Mouse (Mus musculus): ENCODE data around the gene Trio.

Trio gene

DNA sequence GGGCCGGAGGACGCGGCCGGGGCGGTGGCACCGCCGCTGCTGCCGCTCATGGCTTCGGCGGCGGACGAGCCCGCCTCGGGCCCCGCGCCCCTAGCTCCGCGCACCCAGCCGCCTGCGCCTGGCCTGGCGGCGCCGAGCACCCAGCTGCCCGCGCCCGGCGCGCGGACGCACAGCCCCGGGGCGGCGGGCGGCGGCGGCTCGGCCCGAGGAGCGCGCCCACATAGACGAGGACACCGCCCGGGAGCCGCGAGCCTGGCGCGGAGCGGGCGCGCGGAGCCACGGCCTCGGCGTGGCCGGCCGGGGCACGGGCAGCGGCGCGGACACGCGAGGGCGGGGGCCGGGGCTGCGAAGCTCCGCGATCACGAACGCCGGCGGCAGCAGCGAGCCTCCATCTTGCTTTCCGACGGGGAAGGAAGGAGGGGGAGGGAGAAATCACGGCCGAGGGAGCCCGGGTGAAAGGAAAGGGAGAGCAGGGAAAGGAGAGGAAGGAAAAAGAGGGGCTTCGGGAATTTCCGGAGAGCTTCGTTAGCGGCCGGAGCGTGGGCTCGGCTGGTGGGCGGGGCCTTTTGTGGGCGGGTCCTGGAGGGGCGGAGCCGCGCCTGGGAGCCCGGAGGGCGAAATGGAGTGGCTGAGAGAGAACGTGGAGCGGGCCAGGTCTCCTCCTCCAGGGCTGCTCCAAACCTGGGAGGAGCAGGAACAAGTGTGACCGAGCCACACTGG is at the start of gene Trio:
Gene Trio, minus strand, starts transcription at position 402 of the 720 bp plus-strand sequence.
- peak; percentile 53 for DNase-seq (ENCODE audit: low read depth)

GRCm38 (mm10) chr15:28074416-28074970 is 48.8 kb upstream of the Trio start:
- no peak for DNase-seq (ENCODE audit: low read depth)

GRCm38 (mm10) chr15:28071601-28072000 is 46.0 kb upstream of the Trio start:
- DNase-seq (ENCODE audit: low read depth), result no peak

DNA sequence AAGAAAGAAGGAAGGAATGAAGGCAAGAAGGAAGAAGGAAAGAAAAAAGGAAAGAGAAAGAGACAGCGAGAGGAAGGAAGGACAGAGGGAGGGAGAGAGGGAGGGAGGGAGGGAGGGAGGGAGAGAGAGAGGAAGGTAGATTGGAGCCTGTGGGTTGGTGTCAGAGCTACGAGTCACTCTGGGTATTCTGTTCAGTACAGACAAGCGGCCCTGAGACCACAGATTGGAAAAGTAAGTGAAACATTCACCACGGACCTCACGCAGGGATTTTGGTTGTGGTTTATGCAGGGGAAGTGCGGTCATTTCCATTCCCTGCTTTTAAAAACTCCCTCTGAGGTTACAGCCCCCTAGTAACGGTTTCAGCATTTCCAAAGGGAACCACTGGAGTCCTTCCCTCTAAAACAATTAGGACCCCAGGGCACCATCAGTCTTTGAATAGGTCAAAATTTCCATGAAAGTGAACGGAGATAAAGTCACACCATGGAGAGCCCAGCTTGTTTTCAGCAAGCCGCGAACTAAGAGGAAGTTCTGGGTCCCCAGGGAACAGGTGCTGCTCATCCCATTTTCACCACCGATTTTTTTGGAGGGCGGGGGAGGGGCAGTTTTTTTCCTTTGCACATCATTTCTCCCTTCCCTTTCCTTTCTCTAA is 45.2 kb upstream of the Trio start:
- no peak for DNase-seq (ENCODE audit: low read depth)

DNA sequence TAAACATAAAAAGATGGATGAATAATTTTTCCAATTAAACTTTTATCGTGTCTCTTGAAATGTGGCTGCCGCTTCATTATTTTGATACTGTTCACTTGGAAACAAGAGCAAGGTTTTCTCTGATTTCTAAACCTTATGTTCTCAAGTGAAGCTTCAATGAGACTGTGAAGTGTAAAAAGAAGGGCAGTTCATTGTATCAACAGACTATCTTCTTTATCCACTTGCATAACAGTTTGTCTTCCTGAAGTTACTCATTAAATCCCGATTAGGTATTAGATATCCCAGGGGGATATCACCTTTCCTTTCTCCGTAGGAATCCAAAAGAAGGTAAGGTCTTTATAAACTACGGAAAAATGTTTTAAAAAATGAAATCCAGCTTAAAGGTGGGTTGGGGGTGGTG is 44.6 kb upstream of the Trio start:
- DNase-seq (ENCODE audit: low read depth), result no peak

- DNase-seq (ENCODE audit: low read depth), result no peak
Observed at GRCm38 (mm10) chr15:28067373-28067772, 41.7 kb upstream of the Trio start.

- DNase-seq (ENCODE audit: low read depth), result no peak
Observed at GRCm38 (mm10) chr15:28066468-28066867, 40.8 kb upstream of the Trio start.

DNA sequence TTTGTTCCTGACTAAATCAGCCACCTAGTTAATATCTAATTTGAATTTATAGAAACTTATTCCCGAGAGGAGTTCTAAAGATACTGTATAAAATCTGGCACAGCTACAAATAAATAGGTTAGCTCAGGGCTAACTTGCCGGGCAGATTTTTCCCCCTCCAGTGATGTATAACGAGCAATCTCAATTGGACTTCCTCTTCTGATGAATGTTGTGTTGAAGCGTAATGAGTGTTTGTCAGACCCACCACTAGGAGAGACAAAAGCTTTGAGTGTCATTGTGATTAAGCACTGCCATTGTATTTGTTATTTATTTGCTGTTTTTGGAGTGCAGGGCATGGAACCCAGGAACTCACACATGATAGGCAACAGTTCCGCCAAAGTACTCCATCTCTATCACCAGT is 39.9 kb upstream of the Trio start:
- DNase-seq (ENCODE audit: low read depth), result no peak

DNA sequence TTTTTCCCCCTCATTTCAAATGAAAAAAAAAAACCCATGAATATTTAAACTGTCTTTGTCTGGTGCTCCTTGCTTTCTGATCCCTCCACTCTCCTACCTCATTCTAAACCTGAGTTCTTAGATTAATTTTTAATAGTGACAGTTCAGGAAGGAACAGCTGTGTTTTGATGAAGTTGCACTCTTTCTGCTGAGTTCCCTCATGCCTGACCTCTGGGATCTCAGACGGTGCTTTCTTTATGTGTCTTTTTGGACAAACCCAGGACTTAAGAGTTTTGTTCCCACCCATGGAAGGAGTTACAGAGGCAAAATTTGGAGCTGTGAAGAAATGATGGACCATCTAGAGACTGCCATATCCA is 39.1 kb upstream of the Trio start:
- DNase-seq (ENCODE audit: low read depth), result no peak

DNA sequence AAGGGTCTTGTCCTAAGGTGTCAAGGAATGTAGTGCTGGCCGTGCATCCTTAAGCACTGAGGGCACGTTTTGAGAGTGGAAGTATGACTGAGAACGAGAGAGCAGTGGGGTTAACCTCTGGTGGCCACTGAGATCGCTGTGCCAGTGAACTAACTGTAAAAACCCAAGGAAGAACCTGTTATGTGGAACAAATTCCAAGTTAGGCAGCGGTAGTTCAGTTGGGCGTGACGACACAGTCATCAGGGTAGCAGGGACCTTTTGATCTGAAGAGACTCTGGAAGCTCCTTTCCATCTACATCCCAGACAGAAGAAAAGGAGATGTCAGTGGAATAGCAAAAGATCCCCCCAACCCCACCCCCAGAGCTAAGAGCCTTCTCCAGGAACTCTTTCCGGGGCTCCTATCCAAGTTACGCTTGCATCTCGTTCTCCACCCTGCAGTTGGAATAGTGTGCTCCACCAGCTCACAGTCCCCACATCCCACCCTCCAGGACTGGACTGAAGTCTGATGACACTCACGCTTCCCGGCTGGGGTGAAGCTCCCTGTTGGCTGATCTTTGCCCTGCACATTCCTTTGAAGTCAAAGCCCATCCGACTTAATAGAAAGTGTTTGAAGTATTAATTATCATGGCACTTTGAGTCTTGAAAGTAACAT is 38.6 kb upstream of the Trio start:
- DNase-seq (ENCODE audit: low read depth), result no peak

GRCm38 (mm10) chr15:28063466-28063865 is 37.8 kb upstream of the Trio start:
- no peak for DNase-seq (ENCODE audit: low read depth)

DNA sequence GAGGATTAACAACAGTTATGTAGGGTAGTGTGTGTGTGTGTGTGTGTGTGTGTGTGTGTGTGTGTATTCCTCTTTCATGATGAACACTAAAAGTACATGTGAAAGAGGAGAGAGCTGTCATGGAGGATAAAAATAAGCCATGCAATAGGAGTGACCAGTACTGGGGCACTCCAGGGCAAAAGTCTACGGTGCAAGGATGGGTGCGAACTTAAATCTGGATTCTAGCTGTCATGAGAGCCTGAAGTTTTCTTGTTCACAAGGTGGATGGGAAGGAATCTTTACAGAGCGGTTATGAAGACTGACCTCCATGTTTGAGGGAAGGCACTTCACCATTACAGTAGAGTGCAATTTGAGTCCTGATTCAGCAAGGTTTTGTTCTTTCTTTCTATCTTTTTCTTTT is 36.4 kb upstream of the Trio start:
- DNase-seq (ENCODE audit: low read depth), result no peak

GRCm38 (mm10) chr15:28060977-28061376 is 35.3 kb upstream of the Trio start:
- DNase-seq (ENCODE audit: low read depth), result no peak

- DNase-seq (ENCODE audit: low read depth), result no peak
Observed at GRCm38 (mm10) chr15:28060423-28060822, 34.8 kb upstream of the Trio start.

DNA sequence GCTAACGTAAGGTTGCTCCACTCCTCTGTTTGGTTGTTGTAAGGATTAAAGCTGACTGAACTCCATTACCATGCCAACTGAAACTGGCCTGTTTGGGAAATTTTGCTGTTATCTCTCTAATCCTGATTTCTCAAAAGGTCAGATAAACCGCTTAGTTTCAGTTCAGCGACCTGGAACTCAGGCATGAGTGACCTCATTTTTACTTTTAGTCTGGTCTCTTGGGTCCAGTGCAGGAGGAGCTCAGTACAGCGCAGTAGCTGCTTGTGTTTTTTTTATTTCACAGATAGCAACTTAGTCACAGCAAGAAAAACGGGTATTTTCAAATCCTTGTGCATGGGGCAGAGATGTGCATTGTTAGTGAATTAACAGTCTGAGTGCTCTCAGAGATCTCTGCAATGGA is 31.9 kb upstream of the Trio start:
- DNase-seq (ENCODE audit: low read depth), result no peak

DNA sequence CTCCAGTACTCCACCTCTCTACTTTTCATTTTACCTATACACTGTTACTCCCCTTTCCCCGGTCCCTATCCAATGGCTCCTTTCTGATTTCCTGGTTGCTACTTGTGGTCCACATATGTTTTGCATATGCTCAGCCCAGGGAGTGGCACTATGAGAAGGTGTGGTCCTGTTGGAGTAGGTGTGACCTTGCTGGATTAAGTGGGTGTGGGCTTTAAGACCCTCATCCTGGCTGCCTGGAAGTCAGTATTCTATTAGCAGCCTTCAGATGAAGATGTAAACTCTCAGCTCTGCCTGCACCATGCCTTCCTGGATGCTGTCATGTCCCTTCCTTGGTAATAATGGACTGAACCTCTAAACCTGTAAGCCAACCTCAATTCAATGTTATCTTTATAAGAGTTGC is 29.1 kb upstream of the Trio start:
- DNase-seq (ENCODE audit: low read depth), result no peak

GRCm38 (mm10) chr15:28054111-28054510 is 28.5 kb upstream of the Trio start:
- DNase-seq (ENCODE audit: low read depth), result no peak

GRCm38 (mm10) chr15:28053226-28053625 is 27.6 kb upstream of the Trio start:
- no peak for DNase-seq (ENCODE audit: low read depth)

GRCm38 (mm10) chr15:28051811-28052210 is 26.2 kb upstream of the Trio start:
- no peak for DNase-seq (ENCODE audit: low read depth)

GRCm38 (mm10) chr15:28051104-28051625 is 25.5 kb upstream of the Trio start:
- no peak for DNase-seq (ENCODE audit: low read depth)

DNA sequence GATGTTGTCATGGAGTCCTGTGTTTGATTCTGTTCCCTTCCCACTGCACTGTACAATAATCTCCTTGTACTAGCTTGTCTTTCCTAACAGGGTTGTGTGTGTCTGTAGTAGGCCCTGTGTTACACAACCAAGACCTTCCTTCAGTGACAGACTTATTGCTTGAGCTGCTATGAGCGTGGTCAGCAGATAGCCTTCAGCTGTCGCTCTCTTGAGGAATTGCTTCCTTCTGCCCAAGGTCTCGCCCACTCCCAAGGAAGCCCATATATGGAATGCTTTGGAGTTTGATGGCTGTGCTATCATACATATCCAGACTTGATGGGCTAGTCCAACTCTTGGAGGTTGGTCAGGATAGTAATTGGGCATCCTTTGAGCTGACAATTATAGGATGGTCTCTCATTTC is 22.1 kb upstream of the Trio start:
- DNase-seq (ENCODE audit: low read depth), result no peak

DNA sequence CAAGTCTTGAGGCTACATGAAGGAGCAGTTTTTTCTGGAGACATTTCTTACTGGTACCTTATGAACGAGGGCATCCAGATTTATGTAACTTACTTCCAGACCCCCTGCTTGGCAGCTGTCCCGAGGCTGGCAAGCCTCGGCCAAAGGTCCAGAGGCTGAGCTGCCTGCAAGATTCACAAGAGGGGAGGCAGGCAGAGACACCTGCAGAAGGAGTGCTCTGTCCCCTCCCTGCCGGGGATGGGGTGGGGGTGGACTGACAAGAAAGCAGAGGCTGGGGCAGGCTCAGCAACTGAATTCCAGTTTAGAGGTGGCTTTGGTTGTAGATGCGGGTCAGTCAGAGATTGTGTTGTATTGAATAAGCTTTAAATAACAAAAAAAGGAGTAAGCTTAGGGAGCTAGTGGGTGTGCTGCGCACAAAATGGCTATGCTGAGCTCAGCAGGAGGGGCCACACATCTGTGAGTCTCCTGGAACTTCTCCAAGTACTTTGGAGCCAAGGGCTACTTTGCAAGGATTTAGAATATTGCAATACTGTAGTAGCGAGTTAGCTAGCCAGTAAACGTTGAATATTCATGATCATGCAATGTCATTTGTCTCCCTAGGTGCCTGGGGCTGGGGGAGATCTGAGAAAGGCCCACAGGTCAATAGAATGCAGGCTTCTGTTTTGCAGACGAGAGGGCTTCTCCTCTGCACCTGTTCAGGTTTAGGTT is 15.7 kb upstream of the Trio start:
- DNase-seq (ENCODE audit: low read depth), result no peak
